Mouse (Mus musculus) hindlimb bud, embryonic 11.5 days (tissue): ENCODE measurements around the gene Pip5k1a.
A peak's percentile ranks its signal among the peaks of the same experiment; 100 is the strongest.
"Not testable (repeated sequence)": the region's sequence is repeated elsewhere in the genome, so short reads cannot be mapped to it uniquely, and the experiment has no call there.

Experiments used
- DNase-seq: peaks from one replicate; pipeline ENCODE4 v3.0.0-alpha.2; 2012; ENCODE audit warnings: low read depth, low spot score; ENCODE audit errors: extremely low spot score

The Pip5k1a gene

DNA sequence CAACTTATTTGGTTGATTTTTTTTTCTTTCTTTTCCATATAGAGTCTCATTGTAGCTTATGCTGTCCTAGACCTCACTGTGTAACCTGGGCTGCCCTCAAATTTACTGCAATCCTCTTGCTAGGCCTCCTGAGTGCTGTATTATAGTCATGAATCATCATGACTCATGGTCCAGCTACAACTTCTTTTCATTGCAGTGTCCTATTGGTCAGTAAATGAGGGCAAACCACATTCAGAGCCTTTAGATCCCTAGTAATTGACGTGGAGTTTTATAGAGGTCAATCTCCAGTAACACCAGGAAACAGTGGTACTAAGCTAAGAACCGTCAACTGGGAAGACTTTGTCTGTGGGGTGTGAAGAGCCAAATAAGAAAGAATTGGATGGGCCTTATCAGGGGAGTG is 11.0 kb upstream of the Pip5k1a start:
- no peak for DNase-seq

DNA sequence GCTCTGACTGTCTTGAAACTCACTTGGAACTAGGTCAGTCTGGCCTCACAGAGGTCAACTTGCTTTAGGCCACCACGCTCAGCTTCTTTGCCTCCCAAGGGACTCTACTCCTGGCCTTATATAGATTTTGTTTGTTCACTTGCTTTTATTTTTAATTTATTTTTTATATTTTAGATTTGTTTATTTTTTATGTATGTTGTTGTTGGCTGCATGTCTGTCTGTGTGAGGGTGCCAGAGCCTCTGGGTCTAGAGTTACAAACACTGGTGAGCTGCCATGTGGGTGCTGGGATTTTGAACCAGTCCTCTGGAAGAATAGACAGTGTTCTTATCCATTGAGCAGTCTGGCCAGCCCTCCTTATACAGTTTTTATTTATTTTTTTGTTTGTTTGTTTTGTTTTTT is 6.0 kb upstream of the Pip5k1a start:
- DNase-seq: no peak

- DNase-seq: peak; percentile 78
Measured at GRCm38 (mm10) chr3:95110911-95111726, 4.4 kb upstream of the Pip5k1a start, which contains the start of gene Vps72. TSS of gene Vps72 (plus strand) at chr3:95111022.

GRCm38 (mm10) chr3:95107898-95108297 is 1.2 kb upstream of the Pip5k1a start:
- DNase-seq: no peak

DNA sequence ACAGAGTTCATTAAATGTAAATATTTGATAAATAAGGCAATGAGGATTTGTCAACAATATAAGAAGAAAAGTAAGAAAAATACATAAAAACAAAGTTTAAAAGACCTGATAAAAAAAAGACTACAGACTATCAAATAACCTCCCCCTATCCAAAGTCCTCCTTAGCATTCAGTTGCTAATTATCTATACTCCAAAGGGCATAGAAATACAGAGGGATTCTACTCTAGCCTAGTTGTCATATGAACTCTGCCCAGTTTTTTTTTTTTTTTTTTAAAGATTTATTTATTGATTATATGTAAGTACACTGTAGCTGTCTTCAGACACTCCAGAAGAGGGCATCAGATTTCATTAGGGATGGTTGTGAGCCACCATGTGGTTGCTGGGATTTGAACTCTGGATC is 578 bp upstream of the Pip5k1a start:
- not testable (repeated sequence) for DNase-seq

DNA sequence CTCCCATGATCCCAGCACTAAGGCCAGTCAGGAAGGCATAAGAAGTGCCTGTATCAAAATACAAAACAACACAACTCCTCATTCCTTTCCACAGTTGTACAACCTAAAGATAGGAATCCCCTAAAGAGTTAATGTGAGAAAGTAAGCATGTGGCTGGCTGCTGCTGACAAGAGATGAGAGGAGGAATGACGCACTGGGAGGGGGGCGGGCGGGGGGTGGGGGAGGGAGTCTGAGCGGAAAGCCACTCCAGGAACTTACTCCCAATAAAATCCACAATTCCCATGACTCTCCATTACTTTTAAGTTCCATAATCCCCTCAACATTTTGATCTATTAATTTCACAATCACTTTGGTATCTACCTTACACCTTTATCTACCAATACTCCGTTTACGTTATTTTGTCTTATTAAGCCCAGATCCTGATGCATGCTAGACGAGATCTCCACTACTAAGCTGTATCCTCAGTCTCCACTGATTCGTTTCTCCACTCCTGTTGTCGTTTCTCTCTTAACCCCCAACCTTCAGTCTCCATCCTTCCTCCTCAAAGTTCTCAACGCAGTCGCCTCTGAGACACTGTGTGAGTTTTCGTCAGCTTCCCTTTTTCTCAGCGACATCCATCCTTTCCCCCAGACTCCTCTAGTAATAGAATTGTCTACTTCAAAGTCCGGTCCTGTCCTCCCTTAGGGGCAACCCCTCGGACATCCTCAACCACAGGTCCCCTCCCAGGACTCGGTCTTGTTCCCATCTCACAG is 968 bp downstream of the Pip5k1a start:
- DNase-seq: no peak

- no peak for DNase-seq
Measured at GRCm38 (mm10) chr3:95105121-95105520, 1.6 kb downstream of the Pip5k1a start.

DNA sequence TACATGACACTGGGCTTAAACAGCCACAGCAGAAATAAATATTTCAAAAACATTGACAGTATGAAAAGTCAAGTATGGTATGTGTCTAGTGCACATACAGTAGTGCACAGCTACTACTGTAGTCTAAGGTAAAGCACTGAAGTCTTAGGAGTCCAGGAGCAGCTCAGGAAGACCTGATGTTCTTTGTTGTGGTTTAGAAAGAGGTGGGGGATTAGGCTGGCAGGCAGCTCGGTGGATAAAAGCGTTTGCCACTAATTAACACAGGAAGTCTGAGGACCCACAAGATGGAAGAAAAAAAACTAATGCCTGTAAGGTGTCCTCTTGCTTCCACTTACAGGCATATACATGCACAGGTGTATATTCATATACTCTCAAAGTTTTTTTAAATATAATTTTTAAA is 5.9 kb downstream of the Pip5k1a start:
- DNase-seq: no peak

GRCm38 (mm10) chr3:95088071-95088470 is 18.7 kb downstream of the Pip5k1a start:
- no peak for DNase-seq

- DNase-seq: no peak
Measured at GRCm38 (mm10) chr3:95071606-95072005, 35.1 kb downstream of the Pip5k1a start.

- no peak for DNase-seq
Measured at GRCm38 (mm10) chr3:95066570-95066969, 40.2 kb downstream of the Pip5k1a start.

DNA sequence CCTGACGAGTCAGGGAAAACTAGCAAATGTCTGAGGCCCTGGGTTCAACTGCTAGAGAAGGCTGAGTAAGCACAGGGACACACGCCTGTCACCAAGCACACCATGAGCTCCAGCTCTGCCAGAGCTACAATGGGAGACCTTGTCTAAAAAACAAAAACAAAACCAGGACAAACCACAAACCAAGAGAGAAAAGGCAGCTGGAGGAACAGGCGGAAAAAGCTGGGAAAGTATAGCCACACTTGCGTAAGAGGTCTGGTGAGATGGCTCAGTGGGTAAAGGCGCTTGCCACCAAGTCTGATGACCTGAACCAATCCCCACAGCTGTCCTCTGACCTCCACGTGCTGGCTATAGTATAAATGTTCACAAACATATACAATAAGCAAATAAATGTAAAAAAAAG is 40.6 kb downstream of the Pip5k1a start:
- DNase-seq: no peak

DNA sequence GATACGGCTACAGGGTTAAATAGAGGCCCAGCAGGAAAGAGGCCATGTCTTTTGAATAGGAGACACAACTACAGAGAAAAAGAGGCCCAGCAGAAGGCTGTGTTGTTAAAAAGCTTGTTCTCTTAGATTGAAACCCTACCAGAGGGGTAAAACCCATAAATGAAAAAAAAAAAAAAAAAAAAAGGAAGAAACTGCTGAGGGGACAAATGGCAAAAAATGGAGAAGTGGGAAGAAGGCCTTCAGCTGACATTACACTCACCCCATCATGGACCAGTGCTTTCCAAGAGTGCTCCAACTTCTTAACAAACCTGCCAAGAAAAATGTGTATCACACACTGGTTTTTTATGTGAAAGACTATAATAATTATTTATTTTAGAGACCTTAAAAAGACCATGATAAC is 41.2 kb downstream of the Pip5k1a start:
- DNase-seq: no peak

DNA sequence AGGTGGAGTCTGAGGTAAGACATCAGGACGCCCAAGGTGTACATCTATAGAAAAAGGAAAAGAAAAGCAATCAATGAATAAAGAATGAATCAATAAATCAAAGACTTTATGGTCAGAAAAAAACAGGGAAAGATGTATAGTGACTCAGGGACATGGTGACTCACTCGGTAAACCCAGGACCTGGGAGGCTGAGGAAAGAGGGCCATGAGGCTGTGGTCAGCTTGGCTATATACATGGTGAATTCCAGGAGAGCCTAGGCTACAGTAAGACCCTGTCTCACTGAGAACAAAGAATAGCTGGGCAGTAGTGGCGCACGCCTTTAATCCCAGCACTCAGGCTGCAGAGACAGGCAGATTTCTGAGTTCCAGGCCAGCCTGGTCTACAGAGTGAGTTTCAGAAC is 43.0 kb downstream of the Pip5k1a start:
- DNase-seq: no peak

GRCm38 (mm10) chr3:95058078-95058477 is 48.7 kb downstream of the Pip5k1a start:
- DNase-seq: no peak

- DNase-seq: no peak
Measured at GRCm38 (mm10) chr3:95056275-95056674, 50.5 kb downstream of the Pip5k1a start.

GRCm38 (mm10) chr3:95054481-95055260 is 52.1 kb downstream of the Pip5k1a start:
- no peak for DNase-seq

GRCm38 (mm10) chr3:95053701-95054100 is 53.0 kb downstream of the Pip5k1a start:
- no peak for DNase-seq

DNA sequence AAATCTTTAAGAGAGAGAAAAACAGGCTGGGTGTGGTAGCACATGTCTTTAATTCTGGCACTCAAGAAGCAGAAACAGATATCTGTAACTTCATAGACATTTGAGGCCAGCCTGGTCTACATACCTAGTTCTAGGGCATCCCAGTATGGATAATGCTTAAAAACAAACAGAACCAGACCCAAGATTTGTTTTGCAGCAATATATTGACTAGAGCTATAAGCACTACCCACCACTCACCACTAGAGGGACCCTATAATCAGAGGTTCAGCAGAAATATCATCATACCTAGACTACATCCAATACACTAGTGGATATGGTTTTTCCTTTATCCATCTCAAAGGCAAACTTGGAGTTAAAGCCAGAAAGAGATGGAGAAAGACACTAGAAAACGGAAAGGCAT is 53.8 kb downstream of the Pip5k1a start:
- no peak for DNase-seq

- no peak for DNase-seq
Measured at GRCm38 (mm10) chr3:95047914-95048313, 58.8 kb downstream of the Pip5k1a start.

DNA sequence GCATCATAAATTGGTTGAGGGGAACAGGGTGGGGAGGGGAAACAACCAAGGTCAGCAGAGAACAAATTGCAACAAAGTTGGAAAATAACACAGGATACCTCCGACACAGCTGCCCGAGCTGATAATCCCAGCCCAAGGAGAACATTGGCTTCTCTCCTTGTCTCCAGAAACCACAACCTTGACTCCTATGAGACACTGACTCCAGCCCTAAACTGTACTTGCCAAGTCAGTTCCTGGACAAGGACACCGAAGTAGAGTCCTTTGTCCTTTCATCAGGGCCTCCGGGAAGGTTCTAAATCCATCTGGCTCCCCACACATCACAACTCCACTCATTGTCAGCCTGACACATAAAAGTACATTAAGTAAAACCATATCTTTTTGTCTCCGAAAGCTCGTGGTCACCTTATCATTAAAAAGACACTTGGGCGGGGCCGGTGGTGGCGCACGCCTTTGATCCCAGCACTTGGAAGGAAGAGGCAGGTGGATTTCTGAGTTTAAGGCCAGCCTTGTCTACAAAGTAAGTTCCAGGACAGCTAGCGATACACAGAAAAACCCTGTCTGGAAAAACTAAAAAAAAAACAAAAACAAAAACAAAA is 60.2 kb downstream of the Pip5k1a start:
- no peak for DNase-seq
